Mouse (Mus musculus) liver, embryonic 16.5 days (tissue): ENCODE results near the gene Krt222. TPM values are rescaled to one million over a fixed set of nuclear protein-coding genes. Genes with fewer than 3 reads are reported as not detected.
"Not testable (repeated sequence)": the region's sequence is repeated elsewhere in the genome, so short reads cannot be mapped to it uniquely, and the experiment has no call there.

Source experiments
- ATAC-seq: fragments of 200-750 bp; cut with Nextera tagmentation; 2 replicates; pipeline ENCODE4 v1.8.0; 2017; ENCODE audit warnings: low read depth, mild to moderate bottlenecking, moderate number of reproducible peaks, moderate library complexity
- H3K27ac ChIP-seq: fragments of 300-500 bp; sonication (generic); 2 replicates; pipeline ENCODE4 v1.5.1; 2014; ENCODE audit warnings: mild to moderate bottlenecking, low read length
- H3K27me3 ChIP-seq: fragments of 300-500 bp; sonication (generic); 2 replicates; pipeline ENCODE4 v1.6.1; 2014; ENCODE audit warnings: low read depth, low read length, mixed read lengths; ENCODE audit not compliant: control insufficient read depth, insufficient read depth
- H3K36me3 ChIP-seq: fragments of 300-500 bp; sonication (generic); 2 replicates; pipeline ENCODE4 v1.6.1; 2014; ENCODE audit warnings: mild to moderate bottlenecking; ENCODE audit not compliant: control insufficient read depth, insufficient read depth
- H3K4me1 ChIP-seq: fragments of 300-500 bp; sonication (generic); 2 replicates; pipeline ENCODE4 v1.6.1; 2014; ENCODE audit warnings: low read depth, low read length, mixed read lengths; ENCODE audit not compliant: control insufficient read depth
- H3K4me2 ChIP-seq: fragments of 300-500 bp; sonication (generic); 2 replicates; pipeline ENCODE4 v1.6.1; 2014; ENCODE audit warnings: low read depth, low read length, mixed read lengths
- H3K4me3 ChIP-seq: fragments of 300-500 bp; sonication (generic); 2 replicates; pipeline ENCODE4 v1.5.1; 2014; ENCODE audit warnings: low read depth, mild to moderate bottlenecking, low read length
- H3K9ac ChIP-seq: fragments of 300-500 bp; sonication (generic); 2 replicates; pipeline ENCODE4 v1.6.1; 2014; ENCODE audit warnings: low read depth, low read length
- H3K9me3 ChIP-seq: fragments of 300-500 bp; sonication (generic); replicated peaks from 2 replicates; pipeline ENCODE4 v1.6.1; 2016; ENCODE audit warnings: low read length; ENCODE audit not compliant: control insufficient read depth
- WGBS: fragments of 180-500 bp; shearing (Covaris S2); extraction: QIAGEN DNeasy Blood & Tissue Kit; methylation state at CpG from one replicate; pipeline ENCODE4 v1.1.7; 2014; ENCODE audit not compliant: insufficient replicate concordance; 5-methylcytosine and 5-hydroxymethylcytosine counted together
- polyA plus RNA-seq: library from polyadenylated mRNA; unstranded; fragments of >200 nt; fragmentation: Nextera tagmentation; extraction: Ambion mirVana; gene quantifications from 2 replicates; pipeline ENCODE4 v1.2.1, GENCODE M21; 2015

Krt222 gene
- polyA plus RNA-seq, 1 experiment from 2014 or later: 0.31 TPM

DNA sequence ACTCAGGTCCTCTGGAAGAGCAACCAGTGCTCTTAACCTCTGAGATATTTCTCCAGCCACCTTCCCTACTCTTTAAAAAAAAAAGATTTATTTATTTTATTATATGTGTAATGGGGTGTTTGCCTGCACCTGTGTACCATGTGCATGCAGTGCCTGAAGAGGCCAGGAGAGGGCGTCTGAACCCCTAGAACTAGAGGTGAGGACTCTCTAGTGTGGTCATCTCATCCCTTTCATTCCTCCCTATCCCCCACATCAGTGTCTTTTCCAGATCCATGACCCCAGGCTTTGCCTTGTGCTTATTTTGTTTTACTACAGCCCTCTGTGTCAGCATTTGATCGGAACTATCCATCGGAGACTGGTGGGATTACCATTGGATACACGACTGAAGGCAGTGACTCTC, 5.2 kb upstream of the Krt222 start:
- H3K27me3 ChIP-seq: no peaks in the 10 kb centered on the region
- WGBS: 58% methylated on average over 4 of the region's 4 CpGs
- H3K9me3 ChIP-seq: no peaks in the 10 kb centered on the region
- H3K4me3 ChIP-seq: no peak overlapping the region
- H3K4me1 ChIP-seq: no peaks in the 10 kb centered on the region
- no peak for ATAC-seq
- no peak overlapping the region for H3K27ac ChIP-seq
- H3K36me3 ChIP-seq: no peaks in the 10 kb centered on the region
- no peak overlapping the region for H3K4me2 ChIP-seq
- no peak overlapping the region for H3K9ac ChIP-seq

DNA sequence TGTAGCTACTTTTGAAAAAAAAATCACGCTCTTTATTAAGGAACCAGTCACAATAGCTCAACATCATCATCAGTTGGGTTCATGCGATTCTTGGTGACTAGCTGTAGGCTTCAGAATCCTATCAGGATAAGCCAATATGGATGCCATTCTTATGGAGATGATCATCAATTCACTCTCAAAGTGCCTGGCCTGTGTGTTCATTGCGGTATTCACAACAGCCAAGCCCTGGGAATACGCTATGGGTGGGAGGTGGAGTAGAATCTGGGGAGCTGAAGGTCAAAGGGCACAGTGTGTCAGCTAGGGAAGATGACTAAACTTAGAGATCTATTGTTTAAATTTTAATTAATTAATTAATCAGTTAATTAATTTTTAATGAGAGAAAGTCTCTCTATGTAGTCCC, 4.0 kb upstream of the Krt222 start:
- Histone ChIP-seq H3K9me3 (no peaks in the 10 kb centered on the region), H3K4me1 (no peaks in the 10 kb centered on the region), H3K4me2 (no peak overlapping the region), H3K27ac (no peak overlapping the region), H3K9ac (no peak overlapping the region), H3K4me3 (no peak overlapping the region), H3K27me3 (no peaks in the 10 kb centered on the region; the same call in 1 of the 2 replicates), H3K36me3 (no peaks in the 10 kb centered on the region)
- 74% methylated on average over 4 of the region's 4 CpGs for WGBS
- no peak for ATAC-seq

DNA sequence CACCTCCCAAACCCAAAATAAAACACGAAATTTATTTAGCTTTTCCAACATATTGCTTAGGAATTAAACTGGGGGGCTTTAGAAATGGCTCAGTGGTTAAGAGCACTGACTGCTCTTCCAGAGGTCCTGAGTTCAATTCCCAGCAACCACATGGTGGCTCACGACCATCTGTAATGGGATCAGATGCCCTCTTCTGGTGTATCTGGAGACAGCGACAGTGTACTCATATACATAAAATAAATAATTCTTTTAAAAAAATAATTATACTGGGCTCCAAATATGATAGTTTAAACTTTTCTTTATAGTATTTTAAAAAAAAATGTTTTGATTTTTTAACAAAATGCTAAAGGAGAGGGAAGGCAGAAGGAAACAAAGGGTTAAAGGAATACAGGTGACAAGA, 634 bp upstream of the Krt222 start:
- WGBS: 35% methylated on average over 3 of the region's 3 CpGs
- not testable (repeated sequence) for H3K4me1 ChIP-seq, H3K36me3 ChIP-seq

DNA sequence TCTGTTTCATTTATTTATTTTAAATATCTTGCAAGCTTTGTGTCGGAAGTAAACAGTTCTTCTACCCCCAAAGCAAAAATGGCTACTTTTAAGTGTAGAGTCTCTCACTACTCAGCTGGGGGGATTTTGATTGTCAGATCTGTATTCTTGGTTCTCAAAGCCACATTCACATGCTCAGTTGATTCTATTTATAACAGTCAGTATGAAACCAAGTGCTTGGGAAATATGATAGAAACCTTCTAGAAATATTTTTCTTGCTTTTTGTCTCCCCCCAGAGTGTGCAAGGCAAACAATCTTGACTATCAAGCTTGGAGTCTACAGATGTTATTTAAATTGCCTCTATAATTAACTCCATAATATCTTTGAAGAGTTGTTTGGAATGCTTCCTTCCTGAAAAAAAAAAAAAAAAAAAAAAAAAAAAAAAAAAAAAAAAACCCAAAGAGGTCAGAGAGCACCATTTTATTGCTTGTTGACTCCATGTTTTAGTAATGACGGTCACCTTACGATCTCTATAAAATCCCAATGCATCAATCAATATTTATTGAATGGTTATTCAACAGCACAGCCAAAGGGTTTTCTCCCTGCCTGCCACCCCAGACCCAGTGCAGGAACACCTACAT, 575 bp downstream of the Krt222 start:
- Histone ChIP-seq H3K4me1 (no peaks in the 10 kb centered on the region; the same call in 1 of the 2 replicates), H3K4me3 (peak overlapping the region; percentile 7; the same call in 1 of the 2 replicates), H3K27ac (no peak overlapping the region), H3K9ac (no peak overlapping the region), H3K36me3 (no peaks in the 10 kb centered on the region), H3K27me3 (no peaks in the 10 kb centered on the region; the same call in 1 of the 2 replicates), H3K4me2 (peak overlapping the region; percentile 25), H3K9me3 (no peaks in the 10 kb centered on the region)
- 60% methylated on average over 3 of the region's 3 CpGs for WGBS
- no peak for ATAC-seq

More for the DNA sequence above, 634 bp upstream of the Krt222 start:
- H3K27ac ChIP-seq, H3K4me3 ChIP-seq, ATAC-seq, H3K9me3 ChIP-seq, H3K4me2 ChIP-seq, H3K9ac ChIP-seq, H3K27me3 ChIP-seq: not testable (repeated sequence)

DNA sequence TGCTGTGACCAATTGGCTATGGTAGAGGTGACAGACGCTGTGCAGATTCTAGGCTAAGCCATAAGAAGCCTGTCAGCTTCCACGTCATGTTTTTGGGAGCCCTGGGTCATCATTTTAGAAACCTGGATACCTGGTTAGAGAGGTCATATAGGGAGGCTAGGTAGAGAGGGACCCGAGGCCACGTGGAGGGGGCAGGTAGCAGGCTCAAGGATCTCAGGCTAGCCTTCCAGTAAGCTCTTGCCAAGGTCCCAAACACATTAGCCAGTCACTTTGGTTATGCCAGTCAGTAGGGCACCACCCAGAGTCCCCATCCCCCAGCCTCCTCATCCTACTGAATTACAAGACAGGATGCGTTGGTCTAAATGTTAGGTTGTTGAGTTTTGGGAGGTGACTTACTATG, 1.8 kb downstream of the Krt222 start:
- H3K9me3 ChIP-seq: no peaks in the 10 kb centered on the region
- no peak for ATAC-seq
- H3K27me3 ChIP-seq: no peaks in the 10 kb centered on the region; the same call in 1 of the 2 replicates
- no peak overlapping the region for H3K4me2 ChIP-seq
- H3K27ac ChIP-seq: no peak overlapping the region
- no peak overlapping the region for H3K4me3 ChIP-seq
- H3K9ac ChIP-seq: no peak overlapping the region
- H3K4me1 ChIP-seq: no peaks in the 10 kb centered on the region; the same call in 1 of the 2 replicates
- no peaks in the 10 kb centered on the region for H3K36me3 ChIP-seq
- WGBS: 58% methylated on average over 5 of the region's 5 CpGs

DNA sequence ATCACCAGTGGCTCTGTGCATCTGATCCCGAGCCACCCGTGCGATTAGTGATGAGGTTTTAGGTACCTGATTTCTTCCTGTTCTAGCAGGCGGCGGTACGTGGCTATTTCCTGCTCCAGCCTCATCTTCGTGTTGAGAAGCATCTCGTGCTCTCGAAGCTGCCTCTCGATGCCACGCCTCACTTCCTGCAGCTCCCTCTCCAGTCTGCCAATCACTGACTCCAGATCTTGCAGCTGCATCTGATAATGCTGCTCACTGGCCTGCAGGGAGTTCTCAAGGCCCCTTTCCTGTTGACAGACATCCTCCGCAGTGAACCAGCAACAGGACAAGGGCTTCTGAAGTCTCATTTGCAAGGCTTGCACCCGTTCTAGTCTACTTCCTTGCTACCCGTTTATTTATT, 5.4 kb downstream of the Krt222 start:
- H3K9me3 ChIP-seq: no peaks in the 10 kb centered on the region
- H3K27ac ChIP-seq: no peak overlapping the region
- no peaks in the 10 kb centered on the region; the same call in 1 of the 2 replicates for H3K4me1 ChIP-seq
- no peaks in the 10 kb centered on the region for H3K27me3 ChIP-seq
- no peak for ATAC-seq
- H3K4me3 ChIP-seq: no peak overlapping the region
- H3K4me2 ChIP-seq: no peak overlapping the region
- no peaks in the 10 kb centered on the region for H3K36me3 ChIP-seq
- WGBS: 13% methylated on average over 14 of the region's 14 CpGs
- no peak overlapping the region for H3K9ac ChIP-seq

DNA sequence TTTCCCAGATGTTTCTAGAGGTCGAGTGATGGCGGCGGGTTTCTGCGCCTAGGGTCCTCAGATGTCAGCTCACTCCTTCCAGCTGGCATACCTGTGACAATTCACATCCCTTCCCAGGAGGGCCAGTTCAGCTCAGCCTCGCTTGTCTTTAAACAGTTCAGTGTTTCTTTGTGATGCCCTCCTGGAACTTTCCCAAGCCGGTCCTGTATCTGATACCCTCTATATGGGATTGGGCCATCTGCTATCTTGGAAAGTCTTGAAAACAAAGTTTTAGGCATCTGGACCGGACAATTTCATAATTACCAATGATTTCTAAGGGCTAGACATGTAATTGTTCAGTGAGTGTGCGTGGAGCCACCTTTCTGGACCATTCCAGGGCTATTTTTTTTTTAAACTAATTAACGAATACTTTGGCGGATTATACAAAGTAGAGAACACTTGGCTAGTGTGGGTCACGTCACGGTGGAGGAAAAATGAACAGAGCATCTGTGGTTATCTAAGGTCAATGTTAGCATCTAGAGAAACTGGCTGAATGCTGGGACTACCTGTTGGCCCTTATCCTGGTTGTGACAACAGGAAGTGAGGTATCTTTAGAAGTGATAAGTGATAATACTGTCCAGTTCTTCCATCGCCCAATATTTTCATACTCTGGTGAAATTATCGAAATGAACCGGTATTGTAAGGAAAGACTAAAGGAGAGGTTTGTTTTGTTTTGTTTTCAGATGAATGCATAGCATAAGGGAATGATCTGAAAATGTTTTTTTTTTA, 12.7 kb downstream of the Krt222 start:
- H3K4me3 ChIP-seq: peak overlapping the region; percentile 89
- no peaks in the 10 kb centered on the region for H3K9me3 ChIP-seq
- H3K27me3 ChIP-seq: no peaks in the 10 kb centered on the region
- no peak for ATAC-seq
- WGBS: 28% methylated on average over 15 of the region's 15 CpGs
- H3K36me3 ChIP-seq: peaks cover 2% of the 10 kb centered on the region; the same call in 1 of the 2 replicates
- peaks cover 15% of the 10 kb centered on the region for H3K4me1 ChIP-seq
- H3K27ac ChIP-seq: peak overlapping the region; percentile 90
- peak overlapping the region; percentile 89 for H3K4me2 ChIP-seq
- peak overlapping the region; percentile 96 for H3K9ac ChIP-seq

DNA sequence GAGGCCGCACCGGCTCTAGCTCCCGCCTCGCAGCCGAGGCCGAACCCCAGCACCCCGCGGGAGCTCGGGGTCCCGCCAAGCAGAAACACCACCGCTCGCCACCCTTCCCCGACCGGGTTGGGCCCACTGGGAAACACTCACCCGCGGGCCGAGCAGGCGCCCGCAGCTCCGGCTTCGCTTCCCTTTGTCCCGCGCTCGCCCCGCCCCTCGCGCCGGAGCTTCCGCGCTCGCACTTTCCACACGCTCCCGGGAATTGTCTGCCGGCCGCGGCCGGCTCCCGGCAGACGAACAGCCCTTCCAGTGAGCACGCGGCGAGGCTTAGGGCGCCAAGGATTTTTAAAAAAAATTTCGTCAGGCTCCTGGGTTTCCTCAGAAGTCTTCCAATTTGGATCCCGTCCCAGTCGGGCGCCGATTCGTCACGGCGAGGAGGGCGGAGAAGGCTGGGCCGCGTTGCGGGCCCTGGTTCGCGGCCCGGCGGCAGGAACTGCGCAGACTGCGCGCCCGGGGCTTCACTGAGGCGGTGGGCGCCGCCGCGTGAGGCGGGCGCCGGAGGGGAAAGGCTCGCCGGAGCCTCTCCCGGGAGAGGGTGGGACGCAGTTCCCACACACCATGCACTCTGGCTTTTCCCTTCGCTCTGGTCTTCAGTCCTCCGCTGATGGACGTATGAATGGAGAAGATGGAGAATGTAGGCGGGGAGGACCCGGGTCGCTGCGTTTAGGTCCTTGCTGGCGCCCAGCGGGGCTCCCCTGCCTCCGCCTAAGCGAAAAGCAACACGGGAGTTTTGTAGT, 13.4 kb downstream of the Krt222 start, which contains the start of gene Smarce1:
Gene Smarce1 (minus strand): TSS at position 757 of the 788 bp plus-strand sequence.
- WGBS: under 1% methylated on average over 86 of the region's 87 CpGs
- ATAC-seq: peak; percentile 76

More for the DNA sequence above, 13.4 kb downstream of the Krt222 start, which contains the start of gene Smarce1:
- no peaks in the 10 kb centered on the region for H3K27me3 ChIP-seq
- peak within 1 kb of the TSS; percentile 89 for H3K4me2 ChIP-seq
- peak within 1 kb of the TSS; percentile 89 for H3K4me3 ChIP-seq
- no peaks in the 10 kb centered on the region for H3K9me3 ChIP-seq
- peaks cover 2% of the 10 kb centered on the region; the same call in 1 of the 2 replicates for H3K36me3 ChIP-seq
- peaks cover 19% of the 10 kb centered on the region for H3K4me1 ChIP-seq
- H3K27ac ChIP-seq: peak within 1 kb of the TSS; percentile 90
- peak within 1 kb of the TSS; percentile 96 for H3K9ac ChIP-seq
